Mouse (Mus musculus): ENCODE measurements around the gene Bpifb2. TPM values are rescaled to one million over a fixed set of nuclear protein-coding genes. Genes with fewer than 3 reads are reported as not detected.

Bpifb2 gene
- polyA plus RNA-seq (2012; fragmentation: generic; extraction: Trizol), result not detected

GRCm38 (mm10) chr2:153874745-153875144, at the start of gene Bpifb2:
Bpifb2 (plus strand) TSS chr2:153875045.

GRCm38 (mm10) chr2:153870984-153871383, 3.9 kb upstream of the Bpifb2 start, which contains the start of gene Sun5:
Sun5 (minus strand) TSS chr2:153871084.

DNA sequence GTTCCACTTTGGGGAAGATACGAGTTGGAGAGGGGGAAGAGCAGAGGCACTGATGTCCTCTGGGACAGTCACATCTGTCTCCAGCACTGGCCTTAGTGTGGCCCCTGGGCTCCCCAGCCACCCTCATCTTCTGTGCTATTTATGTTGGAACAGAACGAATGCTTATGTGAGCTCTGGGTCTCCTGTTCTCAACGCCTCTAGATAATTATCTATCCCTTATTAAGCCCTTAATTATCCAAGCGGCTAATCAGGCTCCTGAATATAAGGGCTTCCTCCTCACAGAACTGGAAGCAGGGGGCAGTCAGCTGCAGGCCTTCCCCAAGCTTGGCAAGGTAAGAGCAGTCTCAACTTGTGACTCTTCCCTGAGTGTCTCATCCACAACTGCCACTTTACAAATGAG, 25.2 kb downstream of the Bpifb2 start, which contains the start of gene Bpifb6:
Gene Bpifb6, plus strand, starts transcription at position 301 of the 400 bp plus-strand sequence.

DNA sequence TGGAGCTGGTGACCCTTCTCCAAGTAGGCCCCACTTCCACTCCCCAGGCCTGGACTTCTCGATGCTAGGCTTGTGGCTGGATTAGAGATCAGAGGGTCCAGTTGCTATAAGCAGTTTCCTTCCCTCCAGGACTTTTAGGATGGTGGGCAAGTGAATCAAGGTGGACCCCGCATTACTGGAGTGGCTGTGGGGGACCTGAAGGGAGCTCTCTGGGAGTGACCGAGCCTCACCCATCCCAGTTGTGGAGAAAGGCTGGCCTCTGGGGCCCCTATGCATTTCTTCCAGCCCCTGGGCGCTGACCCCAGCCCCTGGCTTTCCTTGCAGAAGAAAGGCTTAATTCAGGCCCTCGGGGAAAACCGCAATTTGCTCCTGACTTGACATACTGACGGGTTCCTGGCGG, 43.1 kb downstream of the Bpifb2 start, which contains the start of gene Bpifb3:
Gene Bpifb3, plus strand, starts transcription at position 301 of the 400 bp plus-strand sequence.

GRCm38 (mm10) chr2:153937843-153938242, 63.0 kb downstream of the Bpifb2 start, which contains the start of gene Bpifb4:
Bpifb4 (plus strand) TSS chr2:153938212.

Other genes starting within 250 kb of the Bpifb2 start
- 10 to 100 TPM; 28.5 to 30.3 TPM for gene Commd7, start 242.3 kb upstream of the Bpifb2 start, polyA plus RNA-seq (2012; fragmentation: generic; extraction: Trizol)
- 1 to 10 TPM in 1 of 2 experiments, under 1 TPM in 1; 0.20 to 1.0 TPM for gene Dnmt3b, start 225.6 kb upstream of the Bpifb2 start, polyA plus RNA-seq (2012; fragmentation: generic; extraction: Trizol)
- not detected for gene Dnmt3c, start 178.4 kb upstream of the Bpifb2 start, polyA plus RNA-seq (2012; fragmentation: generic; extraction: Trizol)
- gene Mapre1, start 133.8 kb upstream of the Bpifb2 start, polyA plus RNA-seq (2012; fragmentation: generic; extraction: Trizol), result 10 to 100 TPM in 1 of 2 experiments, 1 to 10 TPM in 1; 6.1 to 26.6 TPM
- gene Efcab8, start 95.1 kb upstream of the Bpifb2 start, polyA plus RNA-seq (2012; fragmentation: generic; extraction: Trizol), result under 1 TPM in 1 of 2 experiments, not detected in 1; 0.24 TPM
- gene Sun5, start 4.0 kb upstream of the Bpifb2 start, polyA plus RNA-seq (2012; fragmentation: generic; extraction: Trizol), result not detected
- gene Bpifb6, start 25.3 kb downstream of the Bpifb2 start, polyA plus RNA-seq (2012; fragmentation: generic; extraction: Trizol), result not detected
- under 1 TPM in 1 of 2 experiments, not detected in 1; 0.19 TPM for gene Bpifb3, start 43.2 kb downstream of the Bpifb2 start, polyA plus RNA-seq (2012; fragmentation: generic; extraction: Trizol)
- under 1 TPM; 0.06 to 0.26 TPM for gene Bpifb4, start 63.2 kb downstream of the Bpifb2 start, polyA plus RNA-seq (2012; fragmentation: generic; extraction: Trizol)
- gene Bpifa6, start 99.9 kb downstream of the Bpifb2 start, polyA plus RNA-seq (2012; fragmentation: generic; extraction: Trizol), result not detected
- not detected for gene Bpifa2, start 133.2 kb downstream of the Bpifb2 start, polyA plus RNA-seq (2012; fragmentation: generic; extraction: Trizol)